Mouse (Mus musculus): Measurements from ENCODE around the gene Dcaf4.

DNA sequence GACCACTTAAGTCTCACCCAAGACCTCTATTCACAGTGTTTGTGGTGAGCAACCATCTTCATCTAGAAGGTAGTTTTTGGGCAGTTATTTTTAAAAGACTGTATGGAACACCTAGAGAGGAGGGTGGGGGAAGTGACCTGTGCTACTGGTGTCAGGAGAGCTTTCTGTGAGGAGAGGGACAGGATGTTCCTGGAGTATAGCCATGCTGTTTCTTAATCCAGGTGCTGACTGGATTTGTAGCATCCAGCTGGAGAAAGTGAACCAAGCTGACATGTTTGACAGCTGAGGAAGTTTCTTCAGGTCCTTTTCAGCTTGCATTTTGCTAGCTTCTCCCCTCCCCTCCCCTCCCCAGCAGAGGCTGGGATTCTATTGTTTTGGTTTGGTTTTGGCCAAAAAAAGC, 24.5 kb downstream of the Dcaf4 start:
- no peak for TF ChIP-seq CTCF (IDR thresholded peaks at IDR 0.05; ENCODE audit: control insufficient read depth, insufficient read depth, insufficient read length)
- TF ChIP-seq MYOD1 (IDR thresholded peaks at IDR 0.05; ENCODE audit: control insufficient read depth, insufficient read length, low read depth) = no peak
- TF ChIP-seq FOSL1 (IDR thresholded peaks at IDR 0.05; ENCODE audit: insufficient read depth, low read length, poor library complexity, severe bottlenecking) = no peak
- no peak for TF ChIP-seq MYOG (IDR thresholded peaks at IDR 0.05; ENCODE audit: control insufficient read depth, extremely low read depth, insufficient read length)
- TF ChIP-seq MAX (IDR thresholded peaks at IDR 0.05) = no peak
- no peak for TF ChIP-seq USF1 (IDR thresholded peaks at IDR 0.05; ENCODE audit: low read depth)
